Mouse (Mus musculus) embryonic facial prominence, embryonic 11.5 days (tissue): ENCODE measurements around the gene Exoc8. TPM values are rescaled to one million over a fixed set of nuclear protein-coding genes. Genes with fewer than 3 reads are reported as not detected.

Experiments
- ATAC-seq: fragments of 200-750 bp; cut with Nextera tagmentation; replicated peaks from 2 replicates; pipeline ENCODE4 v1.8.0; 2017; ENCODE audit warnings: low read depth; ENCODE audit not compliant: insufficient number of reproducible peaks, low FRiP score, low TSS enrichment
- DNase-seq: peaks from one replicate; pipeline ENCODE4 v3.0.0-alpha.2; 2015; ENCODE audit warnings: low spot score
- H3K27ac ChIP-seq: fragments of 300-500 bp; sonication (generic); replicated peaks from 2 replicates; pipeline ENCODE4 v1.5.1; 2014; ENCODE audit warnings: mild to moderate bottlenecking, low read depth, low read length, control low read depth
- H3K27me3 ChIP-seq: fragments of 300-500 bp; sonication (generic); 2 replicates; pipeline ENCODE4 v1.6.1; 2014; ENCODE audit warnings: mild to moderate bottlenecking, low read length, moderate library complexity, mixed read lengths; ENCODE audit not compliant: control insufficient read depth, insufficient read depth
- H3K36me3 ChIP-seq: fragments of 300-500 bp; sonication (generic); replicated peaks from 2 replicates; pipeline ENCODE4 v1.6.1; 2014; ENCODE audit warnings: low read depth, mild to moderate bottlenecking, low read length, moderate library complexity, mixed read lengths; ENCODE audit not compliant: control insufficient read depth, insufficient read depth
- H3K4me1 ChIP-seq: fragments of 300-500 bp; sonication (generic); 2 replicates; pipeline ENCODE4 v1.6.1; 2014; ENCODE audit warnings: low read length, mixed read lengths; ENCODE audit not compliant: control insufficient read depth, insufficient read depth
- H3K4me2 ChIP-seq: fragments of 300-500 bp; sonication (generic); 2 replicates; pipeline ENCODE4 v1.6.1; 2014; ENCODE audit warnings: low read depth, mild to moderate bottlenecking, control low read depth, low read length, moderate library complexity
- H3K4me3 ChIP-seq: fragments of 300-500 bp; sonication (generic); 2 replicates; pipeline ENCODE4 v1.5.1; 2014; ENCODE audit warnings: low read depth, low read length, control low read depth
- H3K9ac ChIP-seq: fragments of 300-500 bp; sonication (generic); replicated peaks from 2 replicates; pipeline ENCODE4 v1.6.1; 2014; ENCODE audit warnings: mild to moderate bottlenecking, control low read depth, low read length
- H3K9me3 ChIP-seq: fragments of 300-500 bp; sonication (generic); replicated peaks from 2 replicates; pipeline ENCODE4 v1.6.1; 2016; ENCODE audit warnings: mild to moderate bottlenecking, low read length, inconsistent platforms, mixed read lengths; ENCODE audit not compliant: control insufficient read depth
- WGBS: fragments of 180-500 bp; shearing (Covaris S2); extraction: QIAGEN DNeasy Blood & Tissue Kit; methylation state at CpG from one replicate; pipeline ENCODE4 v1.1.7; 2014; 5-methylcytosine and 5-hydroxymethylcytosine counted together
- polyA plus RNA-seq: library from polyadenylated mRNA; unstranded; fragments of >200 nt; fragmentation: Nextera tagmentation; extraction: Ambion mirVana; gene quantifications from 2 replicates; pipeline ENCODE4 v1.2.1, GENCODE M21; 2014

The Exoc8 gene
- polyA plus RNA-seq, 1 experiment from 2014 or later: 5.7 TPM

DNA sequence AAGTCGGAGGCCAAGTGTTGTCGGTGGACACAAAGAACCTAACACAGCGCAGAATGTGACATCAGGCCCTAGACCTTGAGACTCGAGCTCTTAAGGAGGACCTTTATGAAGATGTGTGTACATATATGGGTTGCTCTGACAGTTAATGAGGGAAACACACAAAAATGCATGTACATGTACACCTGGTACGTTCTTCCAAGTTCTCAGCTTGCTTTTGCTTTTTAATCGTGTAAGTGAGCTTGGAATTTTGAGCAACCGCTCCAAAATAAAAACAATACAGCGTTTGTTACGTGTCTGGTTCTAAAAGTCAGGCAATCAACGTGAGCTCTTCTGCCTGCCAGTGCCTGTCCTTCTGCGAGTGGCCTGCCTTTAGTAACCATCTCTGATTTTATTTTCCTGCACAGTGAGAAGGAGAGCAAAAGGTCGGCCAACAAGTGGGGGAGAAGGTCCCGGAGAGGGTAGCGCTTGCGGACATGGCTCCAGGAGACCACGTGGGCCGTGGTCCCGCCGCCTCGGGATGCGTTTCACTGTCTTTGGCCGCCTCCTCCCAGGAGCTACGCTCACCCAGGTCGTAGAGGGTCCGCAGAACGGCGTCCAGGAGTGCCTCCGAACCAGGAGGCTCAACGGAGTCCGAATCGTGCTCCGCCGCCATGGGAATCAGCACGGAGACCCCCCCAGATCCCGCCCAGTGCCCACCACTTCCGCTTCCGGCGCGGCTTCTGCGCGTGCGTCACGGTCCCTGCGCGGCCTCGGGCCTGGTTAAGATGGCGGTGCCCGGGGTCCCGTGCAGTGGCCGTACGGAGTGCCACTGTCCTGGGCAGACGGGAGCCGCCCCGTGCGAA is 35.0 kb downstream of the Exoc8 start, which contains the start of the genes Gnpat and 2810004N23Rik:
Gene Gnpat, plus strand, starts transcription at position 713 of the 842 bp plus-strand sequence.
Gene 2810004N23Rik, minus strand, starts transcription at position 800 of the 842 bp plus-strand sequence.
- Histone ChIP-seq H3K4me1 (no peaks in the 10 kb centered on the region), H3K9me3 (no peaks in the 10 kb centered on the region), H3K4me2 (peak within 1 kb of the TSS; percentile 76), H3K36me3 (peaks cover 2% of the 10 kb centered on the region), H3K27me3 (no peaks in the 10 kb centered on the region), H3K9ac (peak within 1 kb of the TSS; percentile 98), H3K4me3 (peak within 1 kb of the TSS; percentile 74), H3K27ac (peak within 1 kb of the TSS; percentile 89)
- peak; percentile 96 for ATAC-seq
- WGBS: 2% methylated on average over 46 of the region's 55 CpGs
- DNase-seq: peak; percentile 95

DNA sequence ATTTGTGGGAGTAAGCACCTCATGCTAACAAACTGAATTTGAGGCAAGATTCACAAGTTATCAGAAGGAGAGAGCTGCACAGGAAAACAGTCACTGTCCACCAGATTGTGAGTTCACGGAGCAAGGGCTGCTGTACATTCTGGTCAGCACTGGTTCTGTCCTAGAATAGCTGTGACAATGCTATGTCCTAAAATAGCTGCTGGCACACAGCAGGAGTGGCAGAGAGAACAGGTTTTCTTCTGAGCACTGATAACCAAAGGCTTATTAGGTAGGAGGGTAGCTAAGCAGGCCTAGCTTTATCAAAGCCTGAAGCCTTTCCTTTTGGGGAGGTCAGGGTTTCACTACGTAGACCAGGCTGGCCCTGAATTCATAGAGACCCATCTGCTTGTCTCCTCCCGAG is 37.3 kb downstream of the Exoc8 start:
- DNase-seq (no peak), ATAC-seq (no peak)
- no peaks in the 10 kb centered on the region for H3K4me1 ChIP-seq
- no peak overlapping the region for H3K27ac ChIP-seq
- H3K4me3 ChIP-seq: no peak overlapping the region
- H3K4me2 ChIP-seq: no peak overlapping the region
- no peaks in the 10 kb centered on the region for H3K27me3 ChIP-seq
- no peak overlapping the region for H3K9ac ChIP-seq
- WGBS: 93% methylated on average over 3 of the region's 3 CpGs
- H3K9me3 ChIP-seq: no peaks in the 10 kb centered on the region
- peaks cover 4% of the 10 kb centered on the region for H3K36me3 ChIP-seq

GRCm38 (mm10) chr8:124859466-124859865 is 38.0 kb downstream of the Exoc8 start:
- peaks cover 9% of the 10 kb centered on the region for H3K36me3 ChIP-seq

GRCm38 (mm10) chr8:124853511-124853910 is 44.0 kb downstream of the Exoc8 start:
- H3K27me3 ChIP-seq: no peaks in the 10 kb centered on the region
- WGBS: 97% methylated on average over 1 of the region's 1 CpGs
- H3K9ac ChIP-seq: no peak overlapping the region
- DNase-seq (no peak), ATAC-seq (no peak)
- no peaks in the 10 kb centered on the region for H3K9me3 ChIP-seq
- peaks cover 13% of the 10 kb centered on the region for H3K36me3 ChIP-seq
- H3K4me3 ChIP-seq: no peak overlapping the region
- H3K4me1 ChIP-seq: no peaks in the 10 kb centered on the region
- no peak overlapping the region for H3K27ac ChIP-seq
- H3K4me2 ChIP-seq: no peak overlapping the region

More at GRCm38 (mm10) chr8:124859466-124859865, 38.0 kb downstream of the Exoc8 start:
- no peak overlapping the region for H3K27ac ChIP-seq
- H3K4me1 ChIP-seq: no peaks in the 10 kb centered on the region
- H3K27me3 ChIP-seq: no peaks in the 10 kb centered on the region
- H3K4me3 ChIP-seq: no peak overlapping the region
- no peak overlapping the region for H3K4me2 ChIP-seq
- H3K9ac ChIP-seq: no peak overlapping the region
- DNase-seq (peak; percentile 18), ATAC-seq (no peak)
- no peaks in the 10 kb centered on the region for H3K9me3 ChIP-seq

DNA sequence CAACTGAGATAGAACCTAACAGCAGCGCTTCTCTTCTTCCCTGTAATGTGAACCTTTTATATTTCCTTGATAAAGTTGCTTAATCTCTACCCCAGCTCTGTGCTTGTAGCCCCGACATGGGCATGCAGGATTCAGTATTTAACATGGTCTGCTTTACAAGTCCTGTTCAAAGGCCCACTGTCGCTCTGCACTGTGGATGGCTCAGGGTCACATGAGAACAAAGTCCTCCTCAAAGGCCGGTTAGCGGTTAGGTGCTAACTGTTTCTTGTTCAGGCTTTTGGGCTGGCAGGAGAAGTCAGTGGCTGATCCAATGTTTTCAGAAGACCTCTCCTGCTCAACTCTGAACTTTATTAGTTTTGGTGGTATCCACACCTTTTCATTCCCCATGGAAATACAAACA is 51.9 kb downstream of the Exoc8 start:
- Histone ChIP-seq H3K27ac (no peak overlapping the region), H3K4me1 (no peaks in the 10 kb centered on the region), H3K4me3 (no peak overlapping the region), H3K36me3 (peaks cover 4% of the 10 kb centered on the region; the same call in 1 of the 2 replicates), H3K9me3 (no peaks in the 10 kb centered on the region), H3K4me2 (no peak overlapping the region), H3K27me3 (no peaks in the 10 kb centered on the region), H3K9ac (no peak overlapping the region)
- ATAC-seq (no peak), DNase-seq (no peak)
- WGBS: 90% methylated on average over 5 of the region's 5 CpGs

GRCm38 (mm10) chr8:124845131-124845530 is 52.4 kb downstream of the Exoc8 start:
- Histone ChIP-seq H3K27ac (no peak overlapping the region), H3K4me3 (no peak overlapping the region), H3K27me3 (no peaks in the 10 kb centered on the region), H3K9me3 (no peaks in the 10 kb centered on the region), H3K4me2 (no peak overlapping the region), H3K9ac (no peak overlapping the region), H3K4me1 (no peaks in the 10 kb centered on the region), H3K36me3 (peaks cover 7% of the 10 kb centered on the region)
- ATAC-seq (no peak), DNase-seq (no peak)
- 58% methylated on average over 3 of the region's 3 CpGs for WGBS

Other genes with a start within 250 kb of the Exoc8 start
- 27.0 and 27.7 TPM in 2 replicates for gene 2310022B05Rik, start 234.3 kb downstream of the Exoc8 start, polyA plus RNA-seq
- 52.1 and 55.1 TPM in 2 replicates for gene Ttc13, start 175.7 kb downstream of the Exoc8 start, polyA plus RNA-seq
- gene Arv1, start 175.6 kb downstream of the Exoc8 start, polyA plus RNA-seq: 25.7 and 27.1 TPM in 2 replicates
- 6.0 and 6.8 TPM in 2 replicates for gene Fam89a, start 145.9 kb downstream of the Exoc8 start, polyA plus RNA-seq
- gene Trim67, start 104.6 kb downstream of the Exoc8 start, polyA plus RNA-seq: 1.2 and 1.4 TPM in 2 replicates
- 117 and 123 TPM in 2 replicates for gene Gnpat, start 34.7 kb downstream of the Exoc8 start, polyA plus RNA-seq
- gene 2810004N23Rik, start 34.6 kb downstream of the Exoc8 start, polyA plus RNA-seq: 50.9 and 51.9 TPM in 2 replicates
- gene Sprtn, start 181 bp upstream of the Exoc8 start, polyA plus RNA-seq: 9.4 and 9.8 TPM in 2 replicates
- gene Egln1, start 51.6 kb upstream of the Exoc8 start, polyA plus RNA-seq: 17.3 and 17.8 TPM in 2 replicates
- gene Tsnax, start 115.3 kb upstream of the Exoc8 start, polyA plus RNA-seq: 158 and 159 TPM in 2 replicates
- 0.84 and 0.86 TPM in 2 replicates for gene Disc1, start 156.5 kb upstream of the Exoc8 start, polyA plus RNA-seq